Mouse (Mus musculus) T-helper 2 cell (primary cell): ENCODE results near the gene Gm20388.

Source experiments
- in situ Hi-C: fragments of 300-600 bp; cut with MboI, MseI; formaldehyde crosslinking; loops from one replicate; pipeline ENCODE4 v1.15.1; 2025; ENCODE audit warnings: high pct_unique_total_duplicates

The Gm20388 gene

DNA sequence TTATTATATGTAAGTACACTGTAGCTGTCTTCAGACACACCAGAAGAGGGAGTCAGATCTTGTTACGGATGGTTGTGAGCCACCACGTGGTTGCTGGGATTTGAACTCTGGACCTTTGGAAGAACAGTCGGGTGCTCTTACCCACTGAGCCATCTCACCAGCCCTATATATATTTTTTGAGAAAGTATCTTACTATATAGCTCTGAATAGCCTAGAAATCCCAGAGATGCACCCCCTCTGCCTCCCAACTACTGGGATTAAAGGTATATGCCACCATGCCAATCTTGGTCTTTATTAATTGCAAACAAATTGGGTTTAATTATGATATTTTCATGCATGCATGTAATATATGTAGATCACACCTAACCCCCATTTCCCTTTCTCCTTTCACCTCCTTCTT, 3721.1 kb downstream of the Gm20388 start:
- in situ Hi-C loops = loop anchor here (10.0 kb wide), 1 partner anchor 67 kb away; no protein-coding TSS in a partner anchor

DNA sequence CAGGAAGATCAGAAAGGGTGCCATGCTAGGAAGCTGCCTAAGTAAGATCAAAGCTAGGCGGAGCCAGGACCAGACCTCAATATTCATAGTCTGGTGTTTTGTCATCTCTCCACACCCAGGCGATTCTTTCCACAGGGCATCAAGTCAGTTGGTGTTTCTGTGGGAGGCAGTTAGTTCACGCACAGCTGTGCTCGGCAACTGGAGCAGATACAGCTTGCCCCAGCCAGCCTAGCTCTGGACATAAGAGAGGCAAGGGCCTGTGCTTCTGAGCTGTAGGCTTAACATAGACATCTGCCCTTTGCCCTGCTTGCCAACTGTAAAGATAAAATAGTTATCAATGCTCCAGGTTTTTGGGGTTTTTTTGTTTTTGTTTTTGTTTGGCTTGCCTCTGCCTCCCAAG, 3721.6 kb downstream of the Gm20388 start:
- in situ Hi-C loops = loop anchor here (10.0 kb wide), 1 partner anchor 67 kb away; no protein-coding TSS in a partner anchor

DNA sequence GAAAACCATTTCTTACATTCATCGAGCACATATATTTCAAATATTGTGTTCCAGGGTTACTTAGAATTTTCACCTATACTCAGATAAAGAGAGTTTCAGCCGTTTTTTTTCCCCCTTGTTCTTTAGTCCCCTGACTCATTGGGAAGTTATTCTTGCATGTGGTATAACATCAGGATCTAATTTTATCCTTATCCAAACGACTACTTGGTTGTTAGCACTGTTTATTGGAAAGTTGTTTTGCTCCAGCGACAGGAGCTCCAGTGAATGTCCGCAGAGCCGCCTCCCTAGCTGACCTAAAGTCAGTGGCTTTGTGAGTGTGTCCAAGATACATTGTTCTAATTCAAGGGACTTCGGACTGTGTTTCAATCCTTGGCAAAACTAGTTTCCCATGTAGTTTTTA, 3723.2 kb downstream of the Gm20388 start:
- in situ Hi-C loops = loop anchor here (10.0 kb wide), 1 partner anchor 69 kb away; no protein-coding TSS in a partner anchor

GRCm38 (mm10) chr8:123634395-123635131, 3723.9 kb downstream of the Gm20388 start:
- in situ Hi-C loops = loop anchor here (10.0 kb wide), 1 partner anchor 70 kb away; no protein-coding TSS in a partner anchor

DNA sequence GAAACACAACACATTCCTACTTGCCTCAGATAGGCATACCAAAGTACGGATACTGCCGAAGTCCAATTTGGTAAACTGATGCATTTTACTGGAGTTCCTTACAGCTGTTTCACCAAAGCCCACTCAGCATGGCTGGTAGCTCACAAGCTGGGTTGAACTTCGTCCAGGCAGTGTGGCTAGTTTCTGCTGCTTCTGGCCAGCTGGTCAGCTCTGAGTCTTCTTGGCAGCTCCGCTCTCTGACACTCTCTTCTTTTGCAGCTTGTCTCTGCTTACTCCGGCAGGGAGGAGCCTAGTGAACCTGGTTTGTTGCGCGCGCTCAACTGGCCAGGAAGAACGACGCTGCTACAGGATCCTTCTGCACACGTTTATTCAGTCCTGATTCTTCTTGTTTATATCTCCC, 3725.0 kb downstream of the Gm20388 start:
- in situ Hi-C loops = loop anchor here (10.0 kb wide), 1 partner anchor 71 kb away; no protein-coding TSS in a partner anchor

GRCm38 (mm10) chr8:123643330-123644051, 3732.8 kb downstream of the Gm20388 start:
- in situ Hi-C loops = loop anchor here (5.0 kb wide), 1 partner anchor 134 kb away; no protein-coding TSS in a partner anchor

- in situ Hi-C loops = no loop called here
Observed at GRCm38 (mm10) chr8:123645229-123645628, 3734.6 kb downstream of the Gm20388 start.

DNA sequence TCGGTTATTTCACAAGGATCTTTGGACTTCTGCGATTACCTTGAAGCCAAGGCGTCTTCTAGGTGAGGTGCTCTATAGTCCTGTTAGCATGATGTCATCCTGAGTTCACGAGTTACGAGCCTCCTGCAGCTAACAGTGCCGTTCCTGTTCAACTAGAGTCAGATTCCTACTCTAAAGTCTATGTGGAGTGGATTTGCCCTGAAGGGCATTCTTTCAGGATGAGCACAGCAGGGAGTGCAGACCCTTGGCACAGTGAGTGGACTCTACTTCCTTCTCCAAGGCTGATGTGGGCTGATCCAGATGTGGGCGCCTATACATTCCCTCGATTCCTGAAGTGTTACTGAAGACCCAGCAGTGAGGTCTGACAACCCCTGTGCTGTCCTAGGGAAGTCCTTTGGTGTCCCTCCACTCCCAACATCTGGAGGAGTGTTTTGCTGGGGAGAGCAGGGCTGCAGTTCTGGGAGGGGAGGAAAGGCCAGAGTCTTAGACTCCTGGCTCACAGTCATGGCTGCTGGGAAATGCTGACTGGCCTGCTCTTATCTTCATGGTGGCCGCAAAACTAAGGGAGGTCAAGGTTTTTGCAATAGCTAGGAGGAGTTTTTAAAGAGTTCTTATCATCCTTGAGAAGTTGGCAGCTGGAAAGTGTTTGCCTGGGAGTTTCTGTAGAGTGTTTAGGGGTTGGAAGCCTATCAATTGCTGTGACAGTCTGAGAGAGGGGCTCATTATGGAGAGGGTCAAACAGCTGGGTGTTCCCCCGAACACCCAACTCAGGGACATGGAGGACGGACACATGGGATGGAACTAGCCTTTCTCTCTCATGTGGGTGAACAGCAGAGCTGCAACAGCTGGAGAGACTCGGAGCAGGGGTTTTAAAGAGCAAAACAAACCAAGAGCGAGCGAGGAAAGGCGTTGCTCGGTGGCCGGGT, 3737.9 kb downstream of the Gm20388 start:
- in situ Hi-C loops = no loop called here

DNA sequence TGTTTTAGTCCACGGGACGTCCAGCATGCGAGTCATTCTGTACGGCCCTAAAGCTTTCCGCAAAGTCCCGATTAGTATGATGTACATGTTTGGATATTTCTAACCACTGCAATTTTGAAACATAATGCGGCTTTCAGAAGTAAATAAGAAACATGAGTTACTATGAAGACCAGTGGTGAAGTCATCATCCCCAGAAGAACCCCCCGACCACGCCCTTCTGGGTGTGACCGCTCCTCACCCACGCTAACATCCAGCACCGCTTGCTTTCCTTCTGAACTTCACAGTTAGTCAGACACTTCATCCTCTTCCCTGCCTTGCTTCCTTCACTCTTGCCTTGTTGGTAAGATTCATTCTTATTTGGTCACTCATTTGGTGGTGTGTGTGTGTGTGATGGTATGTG, 3738.8 kb downstream of the Gm20388 start:
- in situ Hi-C loops = no loop called here

GRCm38 (mm10) chr8:123651390-123652098, 3740.9 kb downstream of the Gm20388 start:
- in situ Hi-C loops = no loop called here

DNA sequence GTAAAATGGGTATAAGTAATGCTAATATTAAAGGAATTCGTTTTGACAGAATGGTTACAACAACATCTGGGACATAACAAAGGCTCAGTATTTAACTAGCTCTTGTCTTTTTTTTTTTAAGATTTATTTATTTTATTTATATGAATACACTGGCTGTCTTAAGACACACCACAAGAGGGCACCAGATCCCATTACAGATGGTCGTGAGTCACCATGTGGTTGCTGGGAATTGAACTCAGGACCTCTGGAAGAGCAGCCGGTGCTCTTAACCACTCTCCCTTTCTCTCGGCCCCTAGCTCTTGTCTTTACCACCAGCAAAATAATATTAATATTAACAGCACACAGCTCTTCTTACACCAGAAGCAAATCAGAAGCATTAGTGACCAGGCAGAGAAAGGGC, 3742.0 kb downstream of the Gm20388 start:
- in situ Hi-C loops = no loop called here

GRCm38 (mm10) chr8:123653308-123653993, 3742.8 kb downstream of the Gm20388 start, which contains the start of gene Rhou:
Gene Rhou (plus strand): TSS chr8:123653929.
- in situ Hi-C loops = no loop called here

DNA sequence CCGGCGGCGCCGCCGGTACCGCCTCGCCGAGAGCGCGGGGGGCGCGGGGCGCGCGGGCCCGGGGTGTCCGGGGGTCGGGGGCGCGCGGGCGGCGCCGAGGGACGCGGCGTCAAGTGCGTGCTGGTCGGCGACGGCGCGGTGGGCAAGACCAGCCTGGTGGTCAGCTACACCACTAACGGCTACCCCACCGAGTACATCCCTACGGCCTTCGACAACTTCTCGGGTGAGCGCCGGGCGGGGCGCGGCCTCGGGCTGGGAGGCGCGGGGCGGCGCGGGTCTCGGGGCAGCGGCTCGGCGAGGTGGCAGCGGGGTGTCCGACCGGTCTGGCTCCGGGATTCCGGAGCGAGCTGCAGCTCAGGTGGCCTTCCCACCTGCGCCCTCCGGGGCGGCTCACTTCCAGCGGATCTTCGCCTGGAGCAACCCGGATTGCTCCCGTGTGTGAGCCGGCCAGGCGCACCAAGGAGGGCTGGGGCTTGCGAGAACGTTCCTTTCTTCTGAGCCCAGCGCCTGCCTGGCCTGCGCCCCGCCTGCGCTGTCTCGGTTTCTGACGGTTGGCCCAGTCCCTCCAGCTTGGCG, 3743.4 kb downstream of the Gm20388 start:
- in situ Hi-C loops = no loop called here

DNA sequence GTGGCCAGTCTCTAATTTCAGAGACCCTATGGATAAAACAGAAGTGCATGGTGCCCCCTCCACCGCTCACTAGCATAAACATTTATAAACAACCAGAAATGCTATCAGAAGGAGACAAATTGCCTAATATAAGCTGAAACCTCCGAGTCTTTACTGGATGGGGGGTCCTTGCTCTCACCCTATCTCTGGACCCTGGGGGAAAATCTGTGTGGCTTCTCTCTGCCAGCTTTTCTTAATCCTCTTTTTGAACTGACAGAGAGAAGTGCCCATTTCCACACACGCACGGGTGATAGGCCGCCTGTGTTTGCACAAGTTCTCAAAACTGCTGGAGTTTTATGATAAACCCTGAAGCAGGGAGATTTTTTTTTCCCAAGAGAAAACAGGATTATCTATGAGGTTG, 3744.1 kb downstream of the Gm20388 start:
- in situ Hi-C loops = no loop called here

- in situ Hi-C loops = no loop called here
Observed at GRCm38 (mm10) chr8:123655351-123655779, 3744.7 kb downstream of the Gm20388 start.

DNA sequence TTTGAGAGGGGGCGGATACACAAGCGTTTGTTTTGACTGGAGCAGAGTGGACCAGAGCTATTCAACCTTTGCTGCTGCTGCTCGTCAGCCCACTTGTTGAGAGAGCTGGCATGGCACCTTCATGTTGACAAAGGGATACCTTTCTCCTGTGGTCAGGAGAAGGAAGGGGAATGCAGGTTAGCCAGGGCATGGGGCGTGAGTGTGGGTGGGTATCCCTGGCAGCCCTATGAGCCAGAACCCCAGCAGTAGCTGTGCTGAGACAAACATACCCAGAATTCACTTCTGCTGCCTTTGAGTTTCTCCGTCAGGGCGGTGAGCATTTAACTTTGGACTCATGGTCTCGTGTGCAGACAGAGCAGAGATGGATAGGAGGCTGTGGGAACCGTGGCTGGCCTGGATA, 3747.2 kb downstream of the Gm20388 start:
- in situ Hi-C loops = no loop called here

DNA sequence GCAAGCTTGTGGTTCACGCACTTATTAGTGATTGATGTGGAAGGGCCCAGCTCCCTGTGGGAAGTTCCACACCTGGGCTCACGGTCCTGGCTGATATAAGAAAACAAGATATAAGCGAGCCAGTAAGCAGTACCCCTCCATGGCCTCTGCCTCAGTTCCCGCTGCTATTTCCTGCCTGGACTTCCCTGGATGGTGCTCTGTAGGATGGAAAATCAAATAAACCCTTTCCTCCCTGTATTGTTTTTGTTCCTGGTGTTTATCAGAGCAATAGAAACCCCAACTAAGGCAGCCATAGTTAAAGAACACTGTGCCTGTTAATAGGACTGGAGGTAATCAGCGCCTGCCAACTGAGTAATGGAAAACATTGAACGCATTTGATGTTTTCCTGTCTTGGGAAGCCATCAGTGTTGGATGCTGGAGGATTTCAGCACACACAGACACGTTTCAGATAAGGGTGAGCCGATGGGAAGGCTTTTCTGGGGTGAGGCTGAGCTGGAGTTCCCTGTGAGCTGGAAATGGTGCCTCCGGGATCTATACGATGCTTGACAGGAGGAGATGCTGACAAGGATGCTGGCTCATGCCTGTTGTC, 3748.9 kb downstream of the Gm20388 start:
- in situ Hi-C loops = no loop called here

- in situ Hi-C loops = no loop called here
Observed at GRCm38 (mm10) chr8:123661515-123661914, 3750.9 kb downstream of the Gm20388 start.

DNA sequence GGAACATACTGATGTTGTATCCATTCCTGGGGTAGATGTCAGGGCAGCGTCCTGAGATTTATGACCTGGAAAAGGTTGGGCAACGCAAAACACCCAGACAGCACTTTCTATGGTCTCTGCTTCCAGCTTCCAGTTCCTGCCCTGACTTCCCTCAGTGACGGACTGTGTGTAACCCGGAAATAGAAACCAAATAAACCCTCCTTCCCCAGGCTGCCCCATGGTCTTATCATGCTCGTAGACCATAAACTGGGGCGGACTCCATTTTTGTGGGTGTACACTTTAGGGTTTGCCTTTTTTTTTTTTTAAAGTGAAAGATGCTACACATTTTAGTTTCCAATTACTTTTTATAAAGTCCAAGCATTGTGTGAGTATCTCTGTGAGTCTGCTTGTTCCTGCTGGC, 3754.9 kb downstream of the Gm20388 start:
- in situ Hi-C loops = no loop called here

DNA sequence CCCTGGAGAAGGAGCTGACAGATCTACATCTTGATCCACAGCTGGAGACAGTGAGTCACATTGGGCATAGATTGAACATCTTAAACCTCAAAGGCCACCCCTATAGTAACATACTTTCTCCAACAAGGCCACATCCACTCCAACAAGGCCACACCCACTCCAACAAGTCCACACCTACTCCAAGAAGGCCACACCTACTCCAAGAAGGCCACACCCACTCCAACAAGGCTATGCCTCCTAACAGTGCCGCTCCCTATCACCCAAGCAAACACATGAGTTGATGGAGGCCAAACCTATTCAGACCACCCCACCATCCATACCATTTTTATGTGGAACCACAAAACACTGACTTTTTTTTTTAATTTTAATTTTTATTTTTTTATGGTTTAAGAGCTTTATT, 3756.2 kb downstream of the Gm20388 start:
- in situ Hi-C loops = no loop called here
